Mouse (Mus musculus) neural tube, embryonic 11.5 days (tissue): ENCODE results near the gene Iqgap2. TPM values are rescaled to one million over a fixed set of nuclear protein-coding genes. Genes with fewer than 3 reads are reported as not detected.

Experiments used
- ATAC-seq: fragments of 200-750 bp; cut with Nextera tagmentation; 2 replicates; pipeline ENCODE4 v1.8.0; 2017; ENCODE audit warnings: moderate number of reproducible peaks, mild to moderate bottlenecking, moderate TSS enrichment, moderate library complexity; ENCODE audit not compliant: insufficient read depth, low FRiP score, low TSS enrichment
- DNase-seq: peaks from one replicate; pipeline ENCODE4 v3.0.0-alpha.2; 2015; ENCODE audit warnings: low spot score
- H3K27ac ChIP-seq: fragments of 300-500 bp; sonication (generic); 2 replicates; pipeline ENCODE4 v1.5.1; 2014; ENCODE audit warnings: low read depth, mild to moderate bottlenecking, low read length
- H3K27me3 ChIP-seq: fragments of 300-500 bp; sonication (generic); 2 replicates; pipeline ENCODE4 v1.6.1; 2014; ENCODE audit warnings: mild to moderate bottlenecking, low read length, mixed read lengths; ENCODE audit not compliant: control insufficient read depth, insufficient read depth
- H3K36me3 ChIP-seq: fragments of 300-500 bp; sonication (generic); 2 replicates; pipeline ENCODE4 v1.6.1; 2014; ENCODE audit warnings: mild to moderate bottlenecking, low read length, moderate library complexity, mixed read lengths; ENCODE audit not compliant: control insufficient read depth, insufficient read depth
- H3K4me1 ChIP-seq: fragments of 300-500 bp; sonication (generic); 2 replicates; pipeline ENCODE4 v1.6.1; 2014; ENCODE audit warnings: low read length, mixed read lengths; ENCODE audit not compliant: control insufficient read depth, insufficient read depth
- H3K4me2 ChIP-seq: fragments of 300-500 bp; sonication (generic); 2 replicates; pipeline ENCODE4 v1.6.1; 2014; ENCODE audit warnings: low read depth, mild to moderate bottlenecking, moderate library complexity
- H3K4me3 ChIP-seq: fragments of 300-500 bp; sonication (generic); 2 replicates; pipeline ENCODE4 v1.5.1; 2014; ENCODE audit warnings: low read depth, low read length
- H3K9ac ChIP-seq: fragments of 300-500 bp; sonication (generic); 2 replicates; pipeline ENCODE4 v1.6.1; 2014; ENCODE audit warnings: mild to moderate bottlenecking, low read length
- H3K9me3 ChIP-seq: fragments of 300-500 bp; sonication (generic); 2 replicates; pipeline ENCODE4 v1.6.1; 2016; ENCODE audit warnings: low read length; ENCODE audit not compliant: control insufficient read depth
- WGBS: fragments of 180-500 bp; shearing (Covaris S2); extraction: QIAGEN DNeasy Blood & Tissue Kit; methylation state at CpG from one replicate; pipeline ENCODE4 v1.1.7; 2014; 5-methylcytosine and 5-hydroxymethylcytosine counted together
- polyA plus RNA-seq: library from polyadenylated mRNA; unstranded; fragments of >200 nt; fragmentation: Nextera tagmentation; extraction: Ambion mirVana; gene quantifications from 2 replicates; pipeline ENCODE4 v1.2.1, GENCODE M21; 2014

The Iqgap2 gene
- polyA plus RNA-seq, 1 experiment from 2014 or later: 15.3 TPM

GRCm38 (mm10) chr13:95610786-95611562 lies 280.7 kb downstream of the Iqgap2 start:
- DNase-seq (no peak), ATAC-seq (no peak)
- Histone ChIP-seq H3K27ac (no peak overlapping the region), H3K9me3 (no peaks in the 10 kb centered on the region), H3K9ac (no peak overlapping the region), H3K4me2 (no peak overlapping the region), H3K4me1 (peaks cover 10% of the 10 kb centered on the region), H3K4me3 (no peak overlapping the region), H3K36me3 (peaks cover 3% of the 10 kb centered on the region; the same call in 1 of the 2 replicates), H3K27me3 (no peaks in the 10 kb centered on the region)
- 90% methylated on average over 16 of the region's 16 CpGs for WGBS

DNA sequence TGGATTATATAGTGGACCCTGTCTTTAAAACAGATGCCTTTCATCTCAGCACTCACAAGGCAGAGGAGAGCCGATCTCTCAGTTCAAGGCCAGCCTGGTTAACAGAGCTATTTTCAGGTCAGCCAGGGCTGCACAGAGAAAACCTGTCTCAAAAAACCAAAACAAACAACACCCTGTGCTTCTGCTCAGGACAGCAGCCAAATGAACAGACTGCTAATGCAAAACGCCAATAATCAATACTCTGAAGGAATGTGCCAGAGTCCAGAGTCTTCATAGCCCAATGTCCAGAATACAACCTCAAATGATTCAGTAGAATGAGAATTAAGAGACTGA lies 282.7 kb downstream of the Iqgap2 start:
- H3K9me3 ChIP-seq: no peaks in the 10 kb centered on the region
- H3K36me3 ChIP-seq: peaks cover 9% of the 10 kb centered on the region
- DNase-seq: no peak
- no peaks in the 10 kb centered on the region for H3K4me1 ChIP-seq
- H3K4me3 ChIP-seq: no peak overlapping the region
- H3K27me3 ChIP-seq: no peaks in the 10 kb centered on the region
- no peak for ATAC-seq
- no peak overlapping the region for H3K27ac ChIP-seq
- H3K4me2 ChIP-seq: no peak overlapping the region
- 90% methylated on average over 2 of the region's 2 CpGs for WGBS
- H3K9ac ChIP-seq: no peak overlapping the region

DNA sequence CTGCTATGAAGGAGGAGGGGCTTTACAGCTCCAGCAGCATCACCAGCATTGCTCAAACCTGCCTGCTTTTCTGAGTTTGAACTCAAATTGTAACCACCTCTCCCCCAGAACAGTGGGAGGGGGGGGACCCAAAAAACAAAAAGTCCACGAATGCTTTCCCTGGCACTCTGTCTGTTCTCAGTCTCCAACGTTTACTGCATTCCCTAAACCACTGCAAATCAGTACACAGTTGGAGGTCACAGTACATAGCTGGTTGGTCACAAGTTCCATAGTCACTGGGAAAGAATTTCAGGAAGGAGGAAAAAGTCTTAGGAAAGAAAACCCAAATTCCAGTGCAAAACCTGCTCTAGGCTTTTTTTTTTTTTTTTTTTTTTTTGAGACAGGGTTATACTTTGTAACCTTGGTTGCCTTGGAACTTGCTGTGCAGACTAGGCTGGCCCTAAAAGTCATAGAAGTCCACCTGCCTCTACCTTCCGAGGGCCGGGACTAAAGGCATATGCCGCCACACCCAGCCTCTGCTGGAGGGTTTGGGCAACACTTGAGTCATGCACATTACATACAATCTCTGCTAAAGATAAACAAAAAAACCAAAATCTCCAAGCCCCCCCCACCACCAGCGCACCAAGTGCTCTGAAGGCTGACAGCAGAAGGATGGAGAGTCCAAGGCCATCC lies 283.2 kb downstream of the Iqgap2 start:
- no peak overlapping the region for H3K4me3 ChIP-seq
- H3K27ac ChIP-seq: no peak overlapping the region
- H3K4me1 ChIP-seq: no peaks in the 10 kb centered on the region
- WGBS: 84% methylated on average over 6 of the region's 6 CpGs
- no peaks in the 10 kb centered on the region for H3K9me3 ChIP-seq
- no peaks in the 10 kb centered on the region for H3K27me3 ChIP-seq
- H3K36me3 ChIP-seq: peaks cover 14% of the 10 kb centered on the region
- no peak for DNase-seq
- no peak overlapping the region for H3K9ac ChIP-seq
- no peak overlapping the region for H3K4me2 ChIP-seq
- ATAC-seq: no peak

DNA sequence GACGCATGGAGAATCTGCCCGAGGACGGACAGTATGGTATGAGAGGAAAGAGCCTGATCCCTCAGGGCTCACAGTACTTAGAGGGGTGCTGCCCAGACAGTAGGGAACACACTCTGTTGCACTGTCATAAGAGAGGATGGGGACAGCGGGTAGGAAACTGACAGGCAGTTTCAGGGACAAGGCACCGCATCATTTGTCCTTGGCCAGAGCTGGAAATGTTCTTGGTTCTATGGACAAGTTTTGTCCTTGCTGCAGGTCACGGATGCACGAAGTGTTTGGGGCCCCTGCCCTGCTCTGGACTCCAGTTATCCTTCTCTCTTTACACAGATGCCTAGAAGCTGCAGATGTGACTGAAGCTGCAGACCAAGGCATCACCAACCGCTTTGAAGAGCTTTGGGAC lies 284.7 kb downstream of the Iqgap2 start:
- 94% methylated on average over 8 of the region's 8 CpGs for WGBS
- H3K27ac ChIP-seq: no peak overlapping the region
- no peak for DNase-seq
- H3K27me3 ChIP-seq: no peaks in the 10 kb centered on the region
- no peaks in the 10 kb centered on the region for H3K9me3 ChIP-seq
- H3K36me3 ChIP-seq: peaks cover 19% of the 10 kb centered on the region
- no peak overlapping the region for H3K4me3 ChIP-seq
- H3K4me1 ChIP-seq: no peaks in the 10 kb centered on the region
- no peak for ATAC-seq
- no peak overlapping the region for H3K9ac ChIP-seq
- H3K4me2 ChIP-seq: no peak overlapping the region

DNA sequence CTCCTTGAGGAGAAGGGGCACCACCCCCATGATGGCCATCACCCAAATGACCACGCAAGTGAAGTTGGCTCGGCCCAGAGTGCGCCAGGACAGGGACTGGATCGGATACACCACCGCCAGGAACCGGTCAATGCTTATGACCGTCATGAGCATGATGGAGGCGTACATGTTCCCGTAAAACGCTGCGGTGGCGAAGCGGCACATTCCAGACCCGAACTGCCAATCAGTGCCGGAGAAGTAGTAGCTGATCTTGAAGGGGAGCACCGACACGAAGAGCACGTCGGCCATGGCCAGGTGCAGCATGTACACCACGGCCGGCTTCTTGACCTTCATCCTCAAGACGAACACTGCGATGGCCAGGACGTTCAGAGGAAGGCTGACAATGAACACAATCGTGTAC lies 287.4 kb downstream of the Iqgap2 start:
- Histone ChIP-seq H3K4me3 (no peak overlapping the region), H3K9ac (no peak overlapping the region), H3K36me3 (peaks cover 23% of the 10 kb centered on the region), H3K27me3 (no peaks in the 10 kb centered on the region), H3K4me1 (no peaks in the 10 kb centered on the region), H3K27ac (no peak overlapping the region), H3K4me2 (no peak overlapping the region), H3K9me3 (no peaks in the 10 kb centered on the region)
- 96% methylated on average over 25 of the region's 25 CpGs for whole genome bisulfite sequencing
- DNase-seq: no peak
- no peak for ATAC-seq

GRCm38 (mm10) chr13:95599833-95600359 lies 291.8 kb downstream of the Iqgap2 start:
- Histone ChIP-seq H3K36me3 (peaks cover 23% of the 10 kb centered on the region), H3K4me1 (no peaks in the 10 kb centered on the region), H3K9ac (no peak overlapping the region), H3K27ac (no peak overlapping the region), H3K27me3 (no peaks in the 10 kb centered on the region), H3K9me3 (no peaks in the 10 kb centered on the region), H3K4me3 (no peak overlapping the region), H3K4me2 (no peak overlapping the region)
- DNase-seq: no peak
- WGBS: 65% methylated on average over 3 of the region's 3 CpGs
- ATAC-seq: no peak

DNA sequence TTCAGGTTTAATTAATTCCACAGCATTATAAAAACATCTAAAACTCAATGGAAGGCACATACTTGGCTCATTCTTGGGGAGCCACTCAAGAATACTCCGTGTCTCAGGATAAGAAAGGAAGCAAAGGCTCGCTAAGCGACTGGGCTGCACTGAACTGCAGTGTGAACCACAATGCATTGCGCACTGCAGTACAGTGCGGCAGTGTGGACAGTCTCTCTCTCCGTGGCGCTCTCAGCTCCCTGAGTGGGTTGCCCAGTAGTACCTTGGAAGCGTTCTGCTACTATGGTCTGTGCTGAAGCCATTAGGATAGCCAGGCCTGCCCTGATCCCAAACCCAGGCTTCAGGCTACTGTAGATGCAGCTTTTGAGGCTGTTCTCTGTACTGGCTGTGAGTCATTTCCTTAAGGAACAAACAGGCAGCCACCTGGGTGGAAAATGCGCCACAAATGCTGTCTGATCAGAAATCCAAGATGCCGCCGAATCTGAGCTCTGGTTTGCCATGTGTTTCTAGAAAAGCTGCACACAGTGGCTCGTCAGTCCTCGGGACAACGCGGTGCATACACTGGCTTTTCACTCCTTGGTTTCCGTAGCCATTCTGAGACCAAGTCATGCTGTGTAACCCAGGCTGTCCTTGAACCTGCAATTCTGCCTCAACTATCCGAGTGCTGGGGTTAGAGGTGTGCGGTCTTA lies 293.3 kb downstream of the Iqgap2 start:
- H3K9ac ChIP-seq: no peak overlapping the region
- H3K4me2 ChIP-seq: no peak overlapping the region
- no peak for DNase-seq
- no peak overlapping the region for H3K4me3 ChIP-seq
- ATAC-seq: no peak
- H3K27me3 ChIP-seq: no peaks in the 10 kb centered on the region
- peaks cover 10% of the 10 kb centered on the region for H3K36me3 ChIP-seq
- no peaks in the 10 kb centered on the region for H3K4me1 ChIP-seq
- 90% methylated on average over 18 of the region's 18 CpGs for WGBS
- no peaks in the 10 kb centered on the region for H3K9me3 ChIP-seq
- H3K27ac ChIP-seq: no peak overlapping the region

- Histone ChIP-seq H3K4me3 (no peak overlapping the region), H3K4me2 (no peak overlapping the region), H3K27me3 (no peaks in the 10 kb centered on the region), H3K9ac (no peak overlapping the region), H3K27ac (no peak overlapping the region), H3K36me3 (peaks cover 6% of the 10 kb centered on the region), H3K4me1 (no peaks in the 10 kb centered on the region), H3K9me3 (no peaks in the 10 kb centered on the region)
- DNase-seq (no peak), ATAC-seq (no peak)
- 86% methylated on average over 10 of the region's 10 CpGs for WGBS
Observed at GRCm38 (mm10) chr13:95597578-95597977, 294.1 kb downstream of the Iqgap2 start.
